Mouse (Mus musculus): ENCODE measurements at regions not wholly inside any gene's neighbourhood (a gene's known extent, or its start where the extent isn't known, plus 50 kb on each side); places are given as distances from the start of the nearest gene placed in this dataset.

- no peak for DNase-seq (ENCODE audit: low spot score in 2 of 2)
These were observed 299.4 kb downstream of the Gadd45g start for GRCm38 (mm10) chr13:52145926-52146325.

- DNase-seq (ENCODE audit: low spot score in 2 of 2), result no peak
These were observed 303.8 kb downstream of the Gadd45g start for GRCm38 (mm10) chr13:52150281-52150680.

GRCm38 (mm10) chr13:52151777-52152176 is 305.3 kb downstream of the Gadd45g start:
- DNase-seq (ENCODE audit: low spot score in 2 of 2), result peak in 1 of 2 experiments; percentile 22

GRCm38 (mm10) chr13:52152221-52152620 is 305.7 kb downstream of the Gadd45g start:
- DNase-seq (ENCODE audit: low spot score in 2 of 2), result no peak

DNA sequence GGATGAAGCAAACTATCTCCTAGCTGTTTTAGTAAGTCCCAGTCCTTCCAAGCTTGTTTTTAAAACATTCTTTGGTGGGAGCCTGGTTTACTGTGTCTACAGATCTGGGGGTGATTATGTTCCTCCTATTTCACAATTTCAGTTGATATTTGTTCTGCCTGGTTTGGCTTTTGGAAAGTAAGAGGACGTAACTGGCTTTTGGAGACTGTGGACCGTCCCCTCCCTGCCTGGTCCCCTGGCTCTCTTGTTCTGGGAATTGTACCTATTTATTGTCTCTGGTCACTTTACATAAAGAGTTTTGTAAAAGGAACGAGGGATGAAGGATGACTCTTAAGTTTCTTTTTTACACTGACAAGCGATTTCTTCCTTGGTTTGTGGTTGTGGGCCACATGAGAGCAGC is 306.6 kb downstream of the Gadd45g start:
- DNase-seq (ENCODE audit: low spot score in 2 of 2), result no peak

DNA sequence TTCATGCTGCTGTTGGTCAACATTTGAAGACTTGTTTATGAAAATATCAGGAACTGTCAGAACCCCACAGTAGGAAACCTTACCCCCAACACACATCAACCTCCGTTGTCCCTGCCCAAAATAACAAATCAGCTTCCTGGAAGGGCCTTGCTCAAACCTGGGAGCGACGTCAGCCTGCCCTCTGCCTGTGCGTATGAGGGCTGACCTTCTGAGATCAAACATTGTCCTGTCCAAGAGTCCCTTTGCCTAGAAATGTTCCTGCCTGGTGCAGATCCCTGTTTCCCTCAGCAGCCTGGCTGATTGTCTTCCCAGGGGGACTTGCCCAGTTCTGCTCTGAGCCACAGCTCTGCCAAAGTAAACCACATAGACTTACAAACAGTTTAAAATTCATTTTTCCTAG is 307.1 kb downstream of the Gadd45g start:
- no peak for DNase-seq (ENCODE audit: low spot score in 2 of 2)

DNA sequence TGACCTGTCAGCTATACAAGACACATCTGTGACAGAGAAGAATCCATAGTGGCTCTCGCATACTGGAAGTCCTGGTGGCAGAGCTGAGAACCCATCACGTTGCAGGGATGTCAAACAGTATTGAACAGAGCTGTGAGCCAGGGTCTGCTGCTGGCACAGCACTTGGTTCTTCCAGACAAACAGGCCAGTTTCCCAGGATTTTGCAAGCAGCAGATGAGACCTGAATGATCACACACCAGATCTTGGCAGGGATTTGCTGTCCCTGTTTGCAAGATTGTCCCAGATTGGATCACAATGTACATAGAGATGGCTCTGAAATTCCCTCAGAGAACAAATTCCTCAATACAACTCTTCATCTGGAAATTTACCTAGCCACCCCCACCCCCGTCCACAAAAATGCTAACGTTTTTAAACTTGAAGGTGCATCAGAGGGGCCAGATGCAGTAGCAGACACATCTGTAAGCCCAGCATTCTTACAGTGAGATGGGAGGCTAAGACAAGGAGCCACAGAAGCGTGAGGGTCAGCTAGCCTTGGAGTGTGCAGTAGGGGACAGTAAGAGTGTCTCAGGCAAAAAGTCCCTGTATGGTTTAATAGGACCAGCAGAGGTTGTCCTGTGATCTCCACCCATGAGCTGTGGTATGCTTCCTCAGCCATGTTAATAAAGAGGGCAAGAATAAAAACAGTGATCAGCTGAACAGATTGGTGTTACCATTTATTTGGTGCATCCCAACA is 307.8 kb downstream of the Gadd45g start:
- DNase-seq (ENCODE audit: low spot score in 2 of 2), result no peak

- DNase-seq (ENCODE audit: low spot score in 2 of 2), result no peak
These were observed 308.5 kb downstream of the Gadd45g start for GRCm38 (mm10) chr13:52154844-52155587.

DNA sequence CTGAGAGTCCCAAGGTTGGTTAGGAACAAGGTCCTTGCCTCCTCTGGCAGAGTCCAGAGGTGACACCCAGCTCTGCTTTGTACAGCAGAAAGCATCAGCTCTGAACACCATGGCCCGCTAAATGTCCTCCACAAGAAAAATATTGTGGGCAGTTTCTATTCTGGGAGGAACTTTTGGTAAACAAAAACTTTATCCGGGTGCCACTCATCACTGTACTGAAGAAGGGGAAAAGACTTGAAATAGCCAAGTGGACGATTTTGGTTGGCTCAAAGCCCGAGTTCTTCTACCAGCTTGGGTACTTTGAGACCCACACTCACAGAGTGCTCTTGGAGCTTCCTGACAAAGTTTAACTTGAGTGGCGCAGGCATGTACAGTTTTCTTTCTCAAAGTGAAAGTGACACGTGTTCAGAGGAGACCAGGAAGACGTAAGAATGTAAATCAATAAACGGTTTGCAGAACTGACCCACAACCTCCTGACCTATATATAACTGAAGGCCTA is 309.2 kb downstream of the Gadd45g start:
- DNase-seq (ENCODE audit: low spot score in 2 of 2), result no peak

DNA sequence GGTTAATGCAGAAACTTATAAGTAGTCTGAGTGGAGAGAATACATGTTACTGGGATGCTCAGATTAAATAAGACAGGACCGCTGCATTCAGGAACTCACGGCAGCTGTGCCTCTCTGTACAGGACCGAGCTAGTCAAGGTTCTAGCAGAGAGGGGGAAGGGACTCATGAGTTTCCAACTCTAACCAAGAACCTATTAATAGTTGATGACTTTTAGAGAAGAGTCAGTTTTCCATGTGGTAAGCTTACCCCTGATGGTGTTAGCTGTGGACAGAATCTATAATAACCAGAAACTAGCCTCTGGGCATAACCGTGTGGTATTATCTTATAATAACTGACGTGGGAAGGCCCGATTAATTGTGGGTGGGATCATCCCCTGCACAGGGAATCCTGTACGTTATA is 316.2 kb downstream of the Gadd45g start:
- no peak for DNase-seq (ENCODE audit: low spot score in 2 of 2)

DNA sequence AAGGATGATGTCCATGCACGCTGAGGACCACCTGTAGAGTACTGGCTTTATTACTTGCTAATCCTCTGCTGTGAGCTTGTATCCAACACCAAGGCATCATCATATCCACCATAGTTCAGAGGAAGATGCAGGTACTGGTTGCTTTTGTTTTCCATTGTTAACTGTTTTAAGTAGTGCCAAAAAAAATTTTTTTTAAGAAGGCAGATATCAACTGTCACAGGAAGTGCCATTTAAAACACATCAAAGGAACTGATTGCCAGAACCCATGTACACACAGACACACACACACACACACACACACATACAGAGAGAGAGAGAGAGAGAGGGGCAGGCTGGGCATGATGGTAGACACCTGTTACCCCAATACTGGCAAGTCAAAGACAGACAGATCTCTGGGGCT is 319.1 kb downstream of the Gadd45g start:
- DNase-seq (ENCODE audit: low spot score in 2 of 2), result no peak

DNA sequence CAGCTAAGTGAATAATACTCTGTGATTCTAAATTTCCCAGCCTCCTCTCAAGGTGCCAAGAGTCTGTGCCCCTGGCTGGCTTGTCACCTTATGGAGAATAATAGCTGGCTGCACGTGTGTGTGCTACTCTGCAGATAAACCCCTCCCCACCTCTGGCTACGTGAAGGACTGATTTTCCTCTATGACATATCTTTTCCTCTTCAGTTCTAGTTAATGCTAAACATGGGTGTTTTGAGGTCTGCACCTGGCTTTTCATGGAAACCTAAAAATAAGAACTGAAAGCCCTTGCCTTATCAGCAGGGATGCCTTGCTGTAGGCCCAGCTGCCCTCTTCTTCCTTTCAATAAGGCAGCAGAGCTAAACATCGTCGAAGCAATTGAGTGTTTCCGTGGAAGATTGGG is 321.5 kb downstream of the Gadd45g start:
- no peak for DNase-seq (ENCODE audit: low spot score in 2 of 2)

- DNase-seq (ENCODE audit: low spot score in 2 of 2), result no peak
These were observed 326.3 kb downstream of the Gadd45g start for GRCm38 (mm10) chr13:52172706-52173346.

- DNase-seq (ENCODE audit: low spot score in 2 of 2), result no peak
These were observed 329.2 kb downstream of the Gadd45g start for GRCm38 (mm10) chr13:52175665-52176064.

GRCm38 (mm10) chr13:52179977-52180376 is 333.5 kb downstream of the Gadd45g start:
- no peak for DNase-seq (ENCODE audit: low spot score in 2 of 2)

- DNase-seq (ENCODE audit: low spot score in 2 of 2), result no peak
These were observed 337.2 kb downstream of the Gadd45g start for GRCm38 (mm10) chr13:52183635-52184034.

DNA sequence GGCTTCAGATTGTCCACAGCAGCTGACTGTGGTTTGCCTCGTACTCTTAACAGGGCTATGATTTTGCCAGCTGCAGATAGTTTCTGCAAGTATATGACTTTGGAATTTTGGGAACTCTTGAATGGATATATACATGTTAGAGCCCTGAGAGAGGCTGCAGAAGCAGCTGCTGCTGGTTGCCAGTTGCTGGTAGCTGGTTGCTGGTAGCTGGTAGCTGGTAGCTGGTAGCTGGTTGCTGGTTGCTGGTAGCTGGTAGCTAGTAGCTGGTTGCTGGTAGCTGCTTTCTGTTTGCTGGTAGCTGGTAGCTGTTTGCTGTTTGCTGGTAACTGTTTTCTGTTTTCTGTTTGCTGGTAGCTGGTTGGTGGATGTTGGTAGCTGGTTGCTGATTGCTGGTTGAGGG is 339.1 kb downstream of the Gadd45g start:
- no peak for DNase-seq (ENCODE audit: low spot score in 2 of 2)

DNA sequence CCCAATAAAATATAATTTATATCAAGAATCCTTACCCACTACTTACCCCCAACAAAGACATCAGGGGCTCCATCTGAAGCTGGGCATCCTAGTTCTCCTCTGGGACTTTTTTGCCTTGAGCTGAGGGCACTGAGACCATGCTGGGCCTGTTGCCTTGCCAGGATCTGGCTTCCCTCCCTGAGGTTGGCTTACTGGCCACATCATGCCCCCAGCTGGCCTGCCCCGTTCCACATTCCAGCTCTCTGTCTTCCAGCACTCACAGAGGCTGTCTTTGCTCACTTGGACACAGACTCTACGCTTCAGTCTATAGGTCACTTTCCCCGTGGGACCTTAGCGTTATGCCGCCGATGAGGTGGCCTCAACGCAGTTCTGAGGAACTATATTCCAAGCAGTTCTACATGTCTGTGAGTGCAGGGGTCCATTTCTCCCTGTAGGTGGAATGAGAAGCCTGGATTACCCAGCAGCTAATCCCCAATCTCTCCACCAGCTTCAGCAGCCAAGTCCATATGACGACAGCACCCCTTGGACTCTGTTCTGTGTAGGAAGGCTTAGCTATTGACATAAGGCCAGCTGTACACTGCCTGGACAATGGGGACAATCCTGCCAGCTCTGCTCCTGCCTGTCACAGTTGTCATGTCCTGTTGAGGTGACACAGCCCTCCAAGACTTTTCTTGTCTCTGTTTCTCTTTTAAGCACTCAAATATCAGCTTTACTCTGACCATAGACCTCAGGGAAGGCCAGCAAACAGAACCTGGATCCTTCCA is 341.5 kb downstream of the Gadd45g start:
- DNase-seq (ENCODE audit: low spot score in 2 of 2), result no peak

DNA sequence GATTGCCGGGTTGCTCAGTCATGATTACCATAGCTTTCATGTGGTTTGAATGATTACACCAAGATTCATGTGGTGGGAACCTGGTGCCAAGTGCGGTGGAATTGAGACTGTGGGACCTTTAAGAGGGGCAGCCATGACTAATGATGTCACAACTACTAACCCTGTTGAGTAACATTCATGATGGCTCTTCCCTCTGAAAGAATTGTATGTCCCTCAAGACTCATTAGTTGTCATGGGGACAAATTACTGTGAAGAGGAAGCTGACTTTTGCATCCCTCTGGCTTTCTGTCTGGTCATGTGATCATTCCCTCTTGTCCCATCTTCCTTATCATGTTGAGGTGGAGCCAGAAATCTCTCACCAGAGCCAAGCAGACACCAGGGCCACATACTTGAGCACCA is 342.1 kb downstream of the Gadd45g start:
- no peak for DNase-seq (ENCODE audit: low spot score in 2 of 2)

GRCm38 (mm10) chr13:52189382-52189923 is 341.6 kb downstream of the Diras2 start:
- DNase-seq (ENCODE audit: low spot score in 2 of 2), result no peak

- DNase-seq (ENCODE audit: low spot score in 2 of 2), result no peak
These were observed 340.8 kb downstream of the Diras2 start for GRCm38 (mm10) chr13:52190256-52190655.
